Mouse (Mus musculus): Measurements from ENCODE around the gene Sh3d19.
"Not testable (repeated sequence)": the region's sequence is repeated elsewhere in the genome, so short reads cannot be mapped to it uniquely, and the experiment has no call there.

Gene Sh3d19

GRCm38 (mm10) chr3:85959669-85960068 lies 11.2 kb upstream of the Sh3d19 start:
- DNase-seq (ENCODE audit: low read depth, low spot score): no peak
- no peaks in the 10 kb centered on the region for H3K36me3 ChIP-seq (ENCODE audit: control insufficient read depth, insufficient read depth, low read length, poor library complexity, severe bottlenecking)
- H3K27me3 ChIP-seq (ENCODE audit: control insufficient read depth, insufficient read depth, low read length, poor library complexity, severe bottlenecking): no peaks in the 10 kb centered on the region

GRCm38 (mm10) chr3:85961134-85961533 lies 9.8 kb upstream of the Sh3d19 start:
- no peak for DNase-seq (ENCODE audit: low read depth, low spot score)
- no peaks in the 10 kb centered on the region for H3K36me3 ChIP-seq (ENCODE audit: control insufficient read depth, insufficient read depth, low read length, poor library complexity, severe bottlenecking)
- no peaks in the 10 kb centered on the region for H3K27me3 ChIP-seq (ENCODE audit: control insufficient read depth, insufficient read depth, low read length, poor library complexity, severe bottlenecking)

- no peak for DNase-seq (ENCODE audit: low read depth, low spot score)
- Histone ChIP-seq H3K27me3 (ENCODE audit: control insufficient read depth, insufficient read depth, low read length, poor library complexity, severe bottlenecking) (no peaks in the 10 kb centered on the region), H3K36me3 (ENCODE audit: control insufficient read depth, insufficient read depth, low read length, poor library complexity, severe bottlenecking) (no peaks in the 10 kb centered on the region)
These were observed 5.4 kb upstream of the Sh3d19 start for GRCm38 (mm10) chr3:85965479-85965878.

GRCm38 (mm10) chr3:85969040-85969439 lies 1.9 kb upstream of the Sh3d19 start:
- Histone ChIP-seq H3K27me3 (ENCODE audit: control insufficient read depth, insufficient read depth, low read length, poor library complexity, severe bottlenecking) (peaks cover 2% of the 10 kb centered on the region; the same call in 1 of the 2 replicates), H3K36me3 (ENCODE audit: control insufficient read depth, insufficient read depth, low read length, poor library complexity, severe bottlenecking) (no peaks in the 10 kb centered on the region)
- DNase-seq (ENCODE audit: low read depth, low spot score): no peak

GRCm38 (mm10) chr3:85971599-85971975 lies 678 bp downstream of the Sh3d19 start:
- H3K27me3 ChIP-seq (ENCODE audit: control insufficient read depth, insufficient read depth, low read length, poor library complexity, severe bottlenecking): peaks cover 2% of the 10 kb centered on the region; the same call in 1 of the 2 replicates
- DNase-seq (ENCODE audit: low read depth, low spot score): no peak
- H3K36me3 ChIP-seq (ENCODE audit: control insufficient read depth, insufficient read depth, low read length, poor library complexity, severe bottlenecking): no peaks in the 10 kb centered on the region

GRCm38 (mm10) chr3:85973376-85974140 lies 2.6 kb downstream of the Sh3d19 start:
- H3K36me3 ChIP-seq (ENCODE audit: control insufficient read depth, insufficient read depth, low read length, poor library complexity, severe bottlenecking): no peaks in the 10 kb centered on the region
- DNase-seq (ENCODE audit: low read depth, low spot score): no peak
- H3K27me3 ChIP-seq (ENCODE audit: control insufficient read depth, insufficient read depth, low read length, poor library complexity, severe bottlenecking): peaks cover 2% of the 10 kb centered on the region; the same call in 1 of the 2 replicates

- H3K27me3 ChIP-seq (ENCODE audit: control insufficient read depth, insufficient read depth, low read length, poor library complexity, severe bottlenecking): peaks cover 2% of the 10 kb centered on the region; the same call in 1 of the 2 replicates
- H3K36me3 ChIP-seq (ENCODE audit: control insufficient read depth, insufficient read depth, low read length, poor library complexity, severe bottlenecking): no peaks in the 10 kb centered on the region
- no peak for DNase-seq (ENCODE audit: low read depth, low spot score)
These were observed 3.5 kb downstream of the Sh3d19 start for GRCm38 (mm10) chr3:85974451-85974850.

GRCm38 (mm10) chr3:85980036-85980435 lies 9.1 kb downstream of the Sh3d19 start:
- no peaks in the 10 kb centered on the region for H3K36me3 ChIP-seq (ENCODE audit: control insufficient read depth, insufficient read depth, low read length, poor library complexity, severe bottlenecking)
- H3K27me3 ChIP-seq (ENCODE audit: control insufficient read depth, insufficient read depth, low read length, poor library complexity, severe bottlenecking): no peaks in the 10 kb centered on the region
- no peak for DNase-seq (ENCODE audit: low read depth, low spot score)

- not testable (repeated sequence) for DNase-seq (ENCODE audit: low read depth, low spot score); H3K36me3 ChIP-seq (ENCODE audit: control insufficient read depth, insufficient read depth, low read length, poor library complexity, severe bottlenecking); H3K27me3 ChIP-seq (ENCODE audit: control insufficient read depth, insufficient read depth, low read length, poor library complexity, severe bottlenecking)
These were observed 10.9 kb downstream of the Sh3d19 start for GRCm38 (mm10) chr3:85981761-85982160.

- Histone ChIP-seq H3K36me3 (ENCODE audit: control insufficient read depth, insufficient read depth, low read length, poor library complexity, severe bottlenecking) (no peaks in the 10 kb centered on the region), H3K27me3 (ENCODE audit: control insufficient read depth, insufficient read depth, low read length, poor library complexity, severe bottlenecking) (no peaks in the 10 kb centered on the region)
- no peak for DNase-seq (ENCODE audit: low read depth, low spot score)
These were observed 13.6 kb downstream of the Sh3d19 start for GRCm38 (mm10) chr3:85984537-85984936.

- no peaks in the 10 kb centered on the region for H3K27me3 ChIP-seq (ENCODE audit: control insufficient read depth, insufficient read depth, low read length, poor library complexity, severe bottlenecking)
- no peak for DNase-seq (ENCODE audit: low read depth, low spot score)
- no peaks in the 10 kb centered on the region for H3K36me3 ChIP-seq (ENCODE audit: control insufficient read depth, insufficient read depth, low read length, poor library complexity, severe bottlenecking)
These were observed 16.3 kb downstream of the Sh3d19 start for GRCm38 (mm10) chr3:85987225-85987624.

- Histone ChIP-seq H3K27me3 (ENCODE audit: control insufficient read depth, insufficient read depth, low read length, poor library complexity, severe bottlenecking) (no peaks in the 10 kb centered on the region), H3K36me3 (ENCODE audit: control insufficient read depth, insufficient read depth, low read length, poor library complexity, severe bottlenecking) (no peaks in the 10 kb centered on the region)
- DNase-seq (ENCODE audit: low read depth, low spot score): no peak
These were observed 20.4 kb downstream of the Sh3d19 start for GRCm38 (mm10) chr3:85991140-85991801.

- H3K27me3 ChIP-seq (ENCODE audit: control insufficient read depth, insufficient read depth, low read length, poor library complexity, severe bottlenecking): no peaks in the 10 kb centered on the region
- H3K36me3 ChIP-seq (ENCODE audit: control insufficient read depth, insufficient read depth, low read length, poor library complexity, severe bottlenecking): no peaks in the 10 kb centered on the region
- DNase-seq (ENCODE audit: low read depth, low spot score): no peak
These were observed 20.9 kb downstream of the Sh3d19 start for GRCm38 (mm10) chr3:85991802-85992156.

- H3K36me3 ChIP-seq (ENCODE audit: control insufficient read depth, insufficient read depth, low read length, poor library complexity, severe bottlenecking): no peaks in the 10 kb centered on the region
- DNase-seq (ENCODE audit: low read depth, low spot score): no peak
- H3K27me3 ChIP-seq (ENCODE audit: control insufficient read depth, insufficient read depth, low read length, poor library complexity, severe bottlenecking): no peaks in the 10 kb centered on the region
These were observed 22.8 kb downstream of the Sh3d19 start for GRCm38 (mm10) chr3:85993744-85994143.

GRCm38 (mm10) chr3:85994645-85995044 lies 23.7 kb downstream of the Sh3d19 start:
- Histone ChIP-seq H3K36me3 (ENCODE audit: control insufficient read depth, insufficient read depth, low read length, poor library complexity, severe bottlenecking) (no peaks in the 10 kb centered on the region), H3K27me3 (ENCODE audit: control insufficient read depth, insufficient read depth, low read length, poor library complexity, severe bottlenecking) (no peaks in the 10 kb centered on the region)
- no peak for DNase-seq (ENCODE audit: low read depth, low spot score)

Data from splenic B cell, adult 2 months (primary cell).